In the genomic region with DNA sequence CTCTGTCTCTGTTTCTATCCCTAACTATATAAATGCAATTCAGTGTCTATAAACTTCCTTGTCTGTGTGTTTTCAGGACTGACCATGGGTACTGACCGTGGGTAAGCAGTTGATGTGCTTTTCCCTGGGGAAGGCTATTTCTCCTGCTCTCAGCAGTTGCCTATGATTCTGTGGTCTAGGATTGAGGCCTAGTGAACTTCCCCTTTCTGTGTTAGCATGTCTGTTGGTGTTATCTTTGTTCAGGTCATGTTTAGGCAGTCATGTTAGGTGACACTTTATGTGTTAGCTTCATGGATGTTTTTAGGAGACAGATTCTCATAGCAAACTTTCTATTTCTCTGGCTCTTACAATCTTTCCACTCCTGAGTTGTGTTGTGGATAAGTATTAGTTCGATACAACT, we compare ENCODE assay signal across 31 mouse cellular contexts.
DNase-seq lines count a peak whose midpoint lies in the region; ATAC-seq and TF ChIP-seq lines count a peak whose summit lies in the region.
"Had no signal": no experiment of that assay in that cellular context is flagged by ENCODE, and none has a peak within 500 bp of the region (broad histone marks: within the 10 kb centered on the region; RNA-seq: fewer than 3 reads in every experiment).

No protein-coding gene starts in this region.

- DNase-seq in 416B (ENCODE audit: low read depth) (peak; percentile 50), G1E (ENCODE audit: low spot score) (peak; percentile 37)
- no peak for DNase-seq in gastrocnemius, adult 8-10 months (ENCODE audit: low spot score in 2 of 2)
- no peak for DNase-seq in ovary, adult 18-20 months (ENCODE audit: low spot score)
- DNase-seq: adrenal gland, postnatal 10 days; adrenal gland, postnatal 36 days; cerebellum, adult 18-20 months; cerebellum, adult 9-11 months; cerebellum, postnatal 25 days; embryo, embryonic 11 days; forebrain, postnatal 0 days; gastrocnemius, adult 2 months; gastrocnemius, postnatal 25 days; heart, adult 2 months; heart, postnatal 14 days; heart, postnatal 4 days; kidney, adult 18-20 months had no signal

- 92% methylated on average over 2 of the region's 2 CpGs for WGBS in forebrain, embryonic 15.5 days

- ATAC-seq in G1E (ENCODE audit: extremely low read depth, insufficient number of reproducible peaks, low FRiP score, poor library complexity, severe bottlenecking): peak; percentile 70
- peak; percentile 76 for ATAC-seq in common myeloid progenitor, adult 5-6 weeks (replicated peaks; ENCODE audit: low read depth, poor library complexity, severe bottlenecking)
- no peak for ATAC-seq in forebrain, embryonic 15.5 days (replicated peaks)
- ATAC-seq: forebrain, embryonic 13.5 days; forebrain, postnatal 0 days; hindbrain, postnatal 0 days; inflammation-experienced regulatory T-cells, adult 6 months; intestine, embryonic 16.5 days; Patski had no signal

- peaks cover 76% of the 10 kb centered on the region for H3K36me3 ChIP-seq in G1E (replicated peaks)
- peaks cover 37% of the 10 kb centered on the region for H3K36me3 ChIP-seq in forebrain, embryonic 15.5 days

- no peaks in the 10 kb centered on the region for H3K9me3 ChIP-seq in G1E (replicated peaks)
- H3K9me3 ChIP-seq in forebrain, embryonic 15.5 days: no peaks in the 10 kb centered on the region
- H3K9me3 ChIP-seq: embryonic facial prominence, embryonic 10.5 days; embryonic facial prominence, embryonic 13.5 days; forebrain, embryonic 10.5 days; forebrain, embryonic 13.5 days; heart, embryonic 10.5 days; heart, embryonic 13.5 days had no signal

- H3K4me2 ChIP-seq in forebrain, embryonic 15.5 days (replicated peaks): no peak overlapping the region
- H3K4me2 ChIP-seq: embryonic facial prominence, embryonic 13.5 days; forebrain, embryonic 13.5 days; heart, embryonic 13.5 days; hindbrain, embryonic 14.5 days had no signal

- peaks cover 15% of the 10 kb centered on the region for H3K4me1 ChIP-seq in G1E (ENCODE audit: insufficient read depth, low read depth, low read length)
- no peaks in the 10 kb centered on the region for H3K4me1 ChIP-seq in forebrain, embryonic 15.5 days
- H3K4me1 ChIP-seq: embryonic facial prominence, embryonic 10.5 days; embryonic facial prominence, embryonic 13.5 days; forebrain, embryonic 10.5 days; forebrain, embryonic 13.5 days; heart, embryonic 10.5 days; heart, embryonic 13.5 days had no signal

- H3K9ac ChIP-seq in forebrain, embryonic 15.5 days (replicated peaks): no peak overlapping the region
- H3K9ac ChIP-seq: embryonic facial prominence, embryonic 13.5 days; forebrain, embryonic 13.5 days; forebrain, postnatal 0 days; heart, embryonic 13.5 days; hindbrain, embryonic 14.5 days had no signal

- no peak overlapping the region for H3K4me3 ChIP-seq in G1E (ENCODE audit: low read depth, low read length)
- no peak overlapping the region for H3K4me3 ChIP-seq in forebrain, embryonic 15.5 days
- H3K4me3 ChIP-seq: embryonic facial prominence, embryonic 10.5 days; embryonic facial prominence, embryonic 13.5 days; erythroblast, embryonic 14.5 days; forebrain, embryonic 10.5 days; forebrain, embryonic 13.5 days; gastrocnemius, adult 2 months; heart, adult 2 months; heart, embryonic 10.5 days; heart, embryonic 13.5 days had no signal

- no peak overlapping the region for H3K27ac ChIP-seq in forebrain, embryonic 15.5 days (replicated peaks)
- H3K27ac ChIP-seq: embryonic facial prominence, embryonic 10.5 days; embryonic facial prominence, embryonic 13.5 days; forebrain, embryonic 10.5 days; forebrain, embryonic 13.5 days; gastrocnemius, adult 2 months; heart, adult 2 months; heart, embryonic 10.5 days; heart, embryonic 13.5 days; hindbrain, embryonic 14.5 days; hindbrain, postnatal 0 days had no signal

- no peaks in the 10 kb centered on the region for H3K27me3 ChIP-seq in G1E (ENCODE audit: insufficient read depth, low read length)
- no peaks in the 10 kb centered on the region for H3K27me3 ChIP-seq in forebrain, embryonic 15.5 days
- H3K27me3 ChIP-seq: embryonic facial prominence, embryonic 13.5 days; forebrain, embryonic 13.5 days; heart, embryonic 13.5 days; Patski had no signal

- TF ChIP-seq CTCF in G1E (IDR thresholded peaks at IDR 0.05; ENCODE audit: low read depth, low read length): no peak

Comparison
In these comparisons a context has a peak if more than half of its experiments do, and no peak if none do; other contexts are left out.
1. DNase-seq: peak in 416B (single experiment) and G1E (single experiment); none in gastrocnemius, adult 8-10 months (0 of 2) and ovary, adult 18-20 months (single experiment).